In genomic region chr19:50491121-50491520, GRCm38 (mm10) we compare ENCODE assay signal across 25 mouse cellular contexts.
DNase-seq lines count a peak whose midpoint lies in the region; ATAC-seq and TF ChIP-seq lines count a peak whose summit lies in the region.
"Had no signal": no experiment of that assay in that cellular context is flagged by ENCODE, and none has a peak within 500 bp of the region (broad histone marks: within the 10 kb centered on the region; RNA-seq: fewer than 3 reads in every experiment).

No protein-coding gene starts in this region.

- no peak overlapping the region for H3K27ac ChIP-seq in forebrain, embryonic 13.5 days
- H3K27ac ChIP-seq in forebrain, embryonic 11.5 days (ENCODE audit: low read depth, low read length): no peak overlapping the region
- no peak overlapping the region for H3K27ac ChIP-seq in hindbrain, postnatal 0 days
- H3K27ac ChIP-seq in hindbrain, embryonic 11.5 days (ENCODE audit: low read depth, low read length): no peak overlapping the region
- no peak overlapping the region for H3K27ac ChIP-seq in neural tube, embryonic 11.5 days (ENCODE audit: low read depth, low read length)
- H3K27ac ChIP-seq: embryonic facial prominence, embryonic 12.5 days; embryonic facial prominence, embryonic 15.5 days; gastrocnemius, adult 2 months; hindbrain, embryonic 13.5 days had no signal

- no peaks in the 10 kb centered on the region for H3K9me3 ChIP-seq in forebrain, embryonic 13.5 days (replicated peaks)
- no peaks in the 10 kb centered on the region for H3K9me3 ChIP-seq in forebrain, embryonic 11.5 days (ENCODE audit: control insufficient read depth, low read length)
- H3K9me3 ChIP-seq in hindbrain, postnatal 0 days (ENCODE audit: low read length): no peaks in the 10 kb centered on the region
- H3K9me3 ChIP-seq in hindbrain, embryonic 11.5 days (ENCODE audit: control insufficient read depth, low read length): no peaks in the 10 kb centered on the region
- H3K9me3 ChIP-seq in neural tube, embryonic 11.5 days (ENCODE audit: control insufficient read depth, low read length): no peaks in the 10 kb centered on the region
- H3K9me3 ChIP-seq: embryonic facial prominence, embryonic 12.5 days; embryonic facial prominence, embryonic 15.5 days; hindbrain, embryonic 13.5 days had no signal

- no peaks in the 10 kb centered on the region for H3K27me3 ChIP-seq in forebrain, embryonic 13.5 days
- H3K27me3 ChIP-seq in forebrain, embryonic 11.5 days (ENCODE audit: control insufficient read depth, insufficient read depth, low read length): no peaks in the 10 kb centered on the region; the same call in 1 of the 2 replicates
- H3K27me3 ChIP-seq in hindbrain, postnatal 0 days (ENCODE audit: insufficient read depth, low read length): no peaks in the 10 kb centered on the region
- no peaks in the 10 kb centered on the region for H3K27me3 ChIP-seq in hindbrain, embryonic 11.5 days (ENCODE audit: control insufficient read depth, insufficient read depth, low read length)
- H3K27me3 ChIP-seq in neural tube, embryonic 11.5 days (ENCODE audit: control insufficient read depth, insufficient read depth, low read length): no peaks in the 10 kb centered on the region
- H3K27me3 ChIP-seq: embryonic facial prominence, embryonic 12.5 days; embryonic facial prominence, embryonic 15.5 days; hindbrain, embryonic 13.5 days; Patski had no signal

- DNase-seq in forebrain, embryonic 11.5 days (ENCODE audit: low spot score): no peak
- DNase-seq in hindbrain, postnatal 0 days (ENCODE audit: low spot score): no peak
- DNase-seq in hindbrain, embryonic 11.5 days (ENCODE audit: low spot score): no peak
- DNase-seq in neural tube, embryonic 11.5 days (ENCODE audit: low spot score): no peak
- DNase-seq in neural tube, embryonic 10.5 days (ENCODE audit: extremely low spot score, low spot score): no peak
- DNase-seq in urinary bladder, postnatal 36 days (ENCODE audit: low spot score in 2 of 2): no peak
- no peak for DNase-seq in lung, postnatal 10 days
- DNase-seq: adrenal gland, postnatal 10 days; adrenal gland, postnatal 36 days; cerebellum, adult 11 months; cerebellum, adult 2 months; cerebellum, adult 9-11 months; cerebellum, postnatal 25 days; gastrocnemius, adult 2 months; gastrocnemius, postnatal 14 days; heart, adult 11 months had no signal

- H3K4me3 ChIP-seq in forebrain, embryonic 13.5 days: no peak overlapping the region
- H3K4me3 ChIP-seq in forebrain, embryonic 11.5 days (ENCODE audit: low read depth, low read length): no peak overlapping the region
- no peak overlapping the region for H3K4me3 ChIP-seq in hindbrain, postnatal 0 days (ENCODE audit: low read length)
- H3K4me3 ChIP-seq in hindbrain, embryonic 11.5 days (ENCODE audit: low read depth, low read length): no peak overlapping the region
- no peak overlapping the region for H3K4me3 ChIP-seq in neural tube, embryonic 11.5 days (ENCODE audit: low read depth, low read length)
- H3K4me3 ChIP-seq: embryonic facial prominence, embryonic 12.5 days; embryonic facial prominence, embryonic 15.5 days; gastrocnemius, adult 2 months; hindbrain, embryonic 13.5 days had no signal

- no peak overlapping the region for H3K9ac ChIP-seq in forebrain, embryonic 13.5 days
- H3K9ac ChIP-seq in forebrain, embryonic 11.5 days (ENCODE audit: low read length): no peak overlapping the region
- H3K9ac ChIP-seq in hindbrain, postnatal 0 days (replicated peaks; ENCODE audit: low read length): no peak overlapping the region
- no peak overlapping the region for H3K9ac ChIP-seq in hindbrain, embryonic 11.5 days (ENCODE audit: low read depth, low read length)
- H3K9ac ChIP-seq in neural tube, embryonic 11.5 days (ENCODE audit: low read length): no peak overlapping the region
- H3K9ac ChIP-seq: embryonic facial prominence, embryonic 12.5 days; embryonic facial prominence, embryonic 15.5 days; hindbrain, embryonic 13.5 days had no signal

- TF ChIP-seq CTCF in hindbrain, postnatal 0 days (IDR thresholded peaks at IDR 0.05; ENCODE audit: low read depth): no peak

- H3K36me3 ChIP-seq in forebrain, embryonic 13.5 days (ENCODE audit: poor library complexity, severe bottlenecking): no peaks in the 10 kb centered on the region
- no peaks in the 10 kb centered on the region for H3K36me3 ChIP-seq in forebrain, embryonic 11.5 days (ENCODE audit: control insufficient read depth, insufficient read depth, low read length)
- H3K36me3 ChIP-seq in hindbrain, postnatal 0 days (ENCODE audit: insufficient read depth, low read length): no peaks in the 10 kb centered on the region
- no peaks in the 10 kb centered on the region for H3K36me3 ChIP-seq in hindbrain, embryonic 11.5 days (ENCODE audit: control insufficient read depth, insufficient read depth, low read length)
- no peaks in the 10 kb centered on the region for H3K36me3 ChIP-seq in neural tube, embryonic 11.5 days (ENCODE audit: control insufficient read depth, insufficient read depth, low read length)
- H3K36me3 ChIP-seq: embryonic facial prominence, embryonic 12.5 days; embryonic facial prominence, embryonic 15.5 days; hindbrain, embryonic 13.5 days had no signal

- WGBS in forebrain, embryonic 13.5 days: 80% methylated on average over 3 of the region's 3 CpGs
- 93% methylated on average over 3 of the region's 3 CpGs for WGBS in forebrain, embryonic 11.5 days
- WGBS in hindbrain, postnatal 0 days: 82% methylated on average over 3 of the region's 3 CpGs
- WGBS in hindbrain, embryonic 11.5 days: 89% methylated on average over 3 of the region's 3 CpGs
- WGBS in neural tube, embryonic 11.5 days: 95% methylated on average over 3 of the region's 3 CpGs

- no peak overlapping the region for H3K4me2 ChIP-seq in forebrain, embryonic 13.5 days
- H3K4me2 ChIP-seq in forebrain, embryonic 11.5 days (ENCODE audit: low read depth, low read length, severe bottlenecking): no peak overlapping the region
- H3K4me2 ChIP-seq in hindbrain, postnatal 0 days (ENCODE audit: low read depth, low read length): no peak overlapping the region
- no peak overlapping the region for H3K4me2 ChIP-seq in hindbrain, embryonic 11.5 days (replicated peaks; ENCODE audit: low read depth, low read length)
- H3K4me2 ChIP-seq in neural tube, embryonic 11.5 days (ENCODE audit: low read depth): no peak overlapping the region
- H3K4me2 ChIP-seq: embryonic facial prominence, embryonic 12.5 days; embryonic facial prominence, embryonic 15.5 days; heart, embryonic 11.5 days; hindbrain, embryonic 13.5 days had no signal

- ATAC-seq in forebrain, embryonic 13.5 days: peak; percentile 77
- no peak for ATAC-seq in forebrain, embryonic 11.5 days (replicated peaks; ENCODE audit: low FRiP score)
- peak; percentile 51 for ATAC-seq in hindbrain, postnatal 0 days
- ATAC-seq in hindbrain, embryonic 11.5 days (ENCODE audit: low FRiP score): no peak
- ATAC-seq in neural tube, embryonic 11.5 days (ENCODE audit: insufficient read depth, low FRiP score, low TSS enrichment): 0 out of 2 replicates have a peak, but pooled peaks have one; percentile 24
- ATAC-seq: hindbrain, embryonic 16.5 days; inflammation-experienced regulatory T-cells, adult 6 months; intestine, embryonic 16.5 days; Patski had no signal

- peaks cover 38% of the 10 kb centered on the region for H3K4me1 ChIP-seq in forebrain, embryonic 13.5 days
- no peaks in the 10 kb centered on the region; the same call in 1 of the 2 replicates for H3K4me1 ChIP-seq in forebrain, embryonic 11.5 days (replicated peaks; ENCODE audit: control insufficient read depth, insufficient read depth, low read length)
- 0 out of 2 replicates have a peak, but pooled peaks cover 5% of the 10 kb centered on the region for H3K4me1 ChIP-seq in hindbrain, postnatal 0 days (ENCODE audit: insufficient read depth, low read length)
- no peaks in the 10 kb centered on the region for H3K4me1 ChIP-seq in hindbrain, embryonic 11.5 days (replicated peaks; ENCODE audit: control insufficient read depth, insufficient read depth, low read length)
- 0 out of 2 replicates have a peak, but pooled peaks cover 3% of the 10 kb centered on the region for H3K4me1 ChIP-seq in neural tube, embryonic 11.5 days (ENCODE audit: control insufficient read depth, insufficient read depth, low read length)
- H3K4me1 ChIP-seq: embryonic facial prominence, embryonic 12.5 days; embryonic facial prominence, embryonic 15.5 days had no signal

Comparison
In these comparisons a context has a peak if more than half of its experiments do, and no peak if none do; other contexts are left out.
1. ATAC-seq: peak in forebrain, embryonic 13.5 days (single experiment), hindbrain, postnatal 0 days (single experiment) and neural tube, embryonic 11.5 days (single experiment); none in forebrain, embryonic 11.5 days (single experiment) and hindbrain, embryonic 11.5 days (single experiment).